Mouse (Mus musculus) kidney, adult 2 months (tissue): ENCODE data around the gene Olfr1205. TPM values are rescaled to one million over a fixed set of nuclear protein-coding genes. Genes with fewer than 3 reads are reported as not detected.

Experiments used
- DNase-seq: peaks from one replicate; pipeline ENCODE4 v3.0.0; 2021
- H3K27ac ChIP-seq: fragments of 200-500 bp; 2 replicates; pipeline ENCODE4 v1.5.1; 2012; ENCODE audit warnings: low read depth, low read length, control low read depth, inconsistent platforms; ENCODE audit not compliant: insufficient read depth
- H3K27me3 ChIP-seq: fragments of 200-500 bp; replicated peaks from 2 replicates; pipeline ENCODE4 v1.6.1; 2012; ENCODE audit warnings: mild to moderate bottlenecking, moderate library complexity, low read length, inconsistent platforms; ENCODE audit not compliant: control insufficient read depth, insufficient read depth
- H3K36me3 ChIP-seq: fragments of 200-500 bp; 2 replicates; pipeline ENCODE4 v1.6.1; 2012; ENCODE audit warnings: mild to moderate bottlenecking, moderate library complexity, low read length, inconsistent platforms; ENCODE audit not compliant: control insufficient read depth, insufficient read depth
- H3K4me1 ChIP-seq: fragments of 200-500 bp; 2 replicates; pipeline ENCODE4 v1.6.1; 2011; ENCODE audit warnings: low read length; ENCODE audit not compliant: control insufficient read depth, insufficient read depth
- H3K4me3 ChIP-seq: fragments of 200-500 bp; 2 replicates; pipeline ENCODE4 v1.5.1; 2011; ENCODE audit warnings: mild to moderate bottlenecking, low read depth, low read length, control low read depth; ENCODE audit not compliant: insufficient read depth
- CTCF ChIP-seq: fragments of 200-500 bp; conservative IDR thresholded peaks from 2 replicates; pipeline ENCODE4 v1.5.1; 2011; ENCODE audit warnings: low read depth, mild to moderate bottlenecking, control low read depth, low read length, moderate library complexity, mixed read lengths; ENCODE audit not compliant: insufficient read depth, insufficient read length
- POLR2A ChIP-seq: fragments of 200-500 bp; IDR thresholded peaks from one replicate; pipeline ENCODE4 v1.6.1; 2011; ENCODE audit warnings: low read depth, low read length, control low read depth
- WGBS: fragments of 180-500 bp; shearing (Covaris S2); methylation state at CpG from one replicate; pipeline ENCODE4 v1.1.7; 2018; 5-methylcytosine and 5-hydroxymethylcytosine counted together
- polyA plus RNA-seq: library from polyadenylated mRNA; depleted of rRNA; stranded (reverse); fragments of >200 nt; gene quantifications from 2 replicates; pipeline ENCODE4 v1.2.3, GENCODE M21; 2012; rRNA removed

The Olfr1205 gene
- polyA plus RNA-seq, result not detected in 2 replicates

GRCm38 (mm10) chr2:88829437-88829836 is at the start of gene Olfr1205:
Olfr1205 (plus strand) TSS chr2:88829737.
- DNase-seq, result no peak
- H3K27me3 ChIP-seq, result no peaks in the 10 kb centered on the region
- no peak within 1 kb of the TSS for H3K27ac ChIP-seq
- no peaks in the 10 kb centered on the region for H3K36me3 ChIP-seq
- no peaks in the 10 kb centered on the region for H3K4me1 ChIP-seq
- WGBS, result 82% methylated on average over 2 of the region's 2 CpGs
- no peak for TF ChIP-seq CTCF
- no peak within 1 kb of the TSS for H3K4me3 ChIP-seq

- no peaks in the 10 kb centered on the region for H3K4me1 ChIP-seq
- H3K27ac ChIP-seq, result no peak within 1 kb of the TSS
- TF ChIP-seq POLR2A (no peak), CTCF (no peak)
- no peak for DNase-seq
- H3K4me3 ChIP-seq, result no peak within 1 kb of the TSS
- no peaks in the 10 kb centered on the region for H3K27me3 ChIP-seq
- WGBS, result 80% methylated on average over 6 of the region's 6 CpGs
- no peaks in the 10 kb centered on the region for H3K36me3 ChIP-seq
Observed at GRCm38 (mm10) chr2:88792736-88793135, 36.8 kb upstream of the Olfr1205 start, which contains the start of gene Olfr1201. Olfr1201 (plus strand) TSS chr2:88793036.

DNA sequence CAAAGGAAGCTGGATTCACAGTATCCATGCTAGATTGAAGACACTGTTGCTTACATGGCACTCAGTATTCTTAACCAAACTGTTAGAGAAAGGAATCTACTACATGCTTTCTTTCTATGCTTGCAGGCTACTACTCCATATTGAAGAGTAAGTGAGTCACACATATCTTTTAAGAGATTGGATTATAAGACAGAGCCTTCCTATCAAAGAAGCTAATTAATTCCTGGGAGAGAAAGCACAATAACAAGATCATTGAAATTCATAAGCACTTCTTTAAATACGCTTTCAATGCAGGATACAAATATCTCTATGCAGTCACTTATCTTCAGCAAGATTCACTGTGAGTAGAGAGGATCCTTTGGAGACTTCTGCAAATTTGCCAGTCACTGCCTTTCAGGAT is 15.3 kb upstream of the Olfr1205 start, which contains the start of gene Olfr1202:
TSS of gene Olfr1202 (plus strand) at position 301 of the 400 bp plus-strand sequence.
- TF ChIP-seq CTCF, result no peak
- TF ChIP-seq POLR2A, result no peak
- no peaks in the 10 kb centered on the region for H3K36me3 ChIP-seq
- no peak for DNase-seq
- WGBS, result 67% methylated on average over 1 of the region's 1 CpGs
- H3K4me3 ChIP-seq, result no peak within 1 kb of the TSS
- no peaks in the 10 kb centered on the region for H3K27me3 ChIP-seq
- no peak within 1 kb of the TSS for H3K27ac ChIP-seq
- H3K4me1 ChIP-seq, result no peaks in the 10 kb centered on the region

DNA sequence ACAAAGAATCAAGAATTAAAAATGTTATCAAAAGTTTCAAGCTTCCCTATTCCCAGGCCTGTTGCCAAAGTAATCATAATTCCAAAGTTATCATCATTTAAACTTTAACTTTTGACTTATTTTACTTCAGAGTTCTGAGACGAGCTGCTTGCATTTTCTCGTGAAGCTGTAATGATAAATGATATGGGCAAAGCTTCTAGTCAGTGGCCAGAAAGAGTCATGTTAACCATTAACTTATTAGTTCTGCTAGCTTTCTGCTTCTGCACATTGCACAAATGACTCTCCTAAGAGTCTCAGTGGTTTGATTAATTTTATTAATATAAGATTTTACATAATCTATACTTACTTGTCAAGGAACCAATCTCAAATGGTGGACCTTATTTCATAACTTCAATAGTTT is 8.9 kb downstream of the Olfr1205 start:
- Histone ChIP-seq H3K36me3 (no peaks in the 10 kb centered on the region), H3K4me3 (no peak overlapping the region), H3K4me1 (no peaks in the 10 kb centered on the region), H3K27ac (no peak overlapping the region), H3K27me3 (no peaks in the 10 kb centered on the region)
- WGBS, result 35% methylated on average over 2 of the region's 2 CpGs
- TF ChIP-seq CTCF (no peak), POLR2A (no peak)
- no peak for DNase-seq

- TF ChIP-seq CTCF (no peak), POLR2A (no peak)
- no peak for DNase-seq
- 94% methylated on average over 1 of the region's 1 CpGs for WGBS
- no peak within 1 kb of the TSS for H3K27ac ChIP-seq
- H3K4me3 ChIP-seq, result no peak within 1 kb of the TSS
- H3K36me3 ChIP-seq, result no peaks in the 10 kb centered on the region
- no peaks in the 10 kb centered on the region for H3K27me3 ChIP-seq
- H3K4me1 ChIP-seq, result no peaks in the 10 kb centered on the region
Observed at GRCm38 (mm10) chr2:88848992-88849391, 19.5 kb downstream of the Olfr1205 start, which contains the start of gene Olfr1204. Olfr1204 (plus strand) TSS chr2:88849292.

GRCm38 (mm10) chr2:88862931-88863330 is 33.4 kb downstream of the Olfr1205 start, which contains the start of gene Olfr1206:
Olfr1206 (plus strand) TSS chr2:88863231.
- Histone ChIP-seq H3K27ac (no peak within 1 kb of the TSS), H3K36me3 (no peaks in the 10 kb centered on the region), H3K27me3 (no peaks in the 10 kb centered on the region), H3K4me1 (no peaks in the 10 kb centered on the region), H3K4me3 (no peak within 1 kb of the TSS)
- TF ChIP-seq CTCF (no peak), POLR2A (no peak)
- no peak for DNase-seq
- WGBS, result 84% methylated on average over 2 of the region's 2 CpGs

Other genes starting within 250 kb of the Olfr1205 start
- not detected in 2 replicates for gene Olfr1189, start 243.3 kb upstream of the Olfr1205 start, polyA plus RNA-seq
- gene Olfr1191-ps1, start 189.2 kb upstream of the Olfr1205 start, polyA plus RNA-seq, result not detected in 2 replicates
- gene Olfr1192-ps1, start 181.2 kb upstream of the Olfr1205 start, polyA plus RNA-seq, result not detected in 2 replicates
- not detected in 2 replicates for gene Olfr1193, start 154.1 kb upstream of the Olfr1205 start, polyA plus RNA-seq
- not detected in 2 replicates for gene Olfr1195, start 140.6 kb upstream of the Olfr1205 start, polyA plus RNA-seq
- gene Olfr1196, start 125.1 kb upstream of the Olfr1205 start, polyA plus RNA-seq, result not detected in 2 replicates
- not detected in 2 replicates for gene Olfr1197, start 97.4 kb upstream of the Olfr1205 start, polyA plus RNA-seq
- not detected in 2 replicates for gene Olfr1198, start 78.4 kb upstream of the Olfr1205 start, polyA plus RNA-seq
- not detected in 2 replicates for gene Olfr1199, start 69.3 kb upstream of the Olfr1205 start, polyA plus RNA-seq
- not detected in 2 replicates for gene Olfr1200, start 59.2 kb upstream of the Olfr1205 start, polyA plus RNA-seq
- gene Olfr1201, start 36.7 kb upstream of the Olfr1205 start, polyA plus RNA-seq, result not detected in 2 replicates
- gene Olfr1202, start 15.2 kb upstream of the Olfr1205 start, polyA plus RNA-seq, result not detected in 2 replicates
- not detected in 2 replicates for gene Olfr1204, start 19.6 kb downstream of the Olfr1205 start, polyA plus RNA-seq
- gene Olfr1206, start 33.5 kb downstream of the Olfr1205 start, polyA plus RNA-seq, result not detected in 2 replicates
- gene Olfr1208, start 72.6 kb downstream of the Olfr1205 start, polyA plus RNA-seq, result not detected in 2 replicates
- not detected in 2 replicates for gene Olfr1209, start 85.4 kb downstream of the Olfr1205 start, polyA plus RNA-seq
- not detected in 2 replicates for gene Olfr1211, start 108.4 kb downstream of the Olfr1205 start, polyA plus RNA-seq
- gene Olfr1212, start 124.2 kb downstream of the Olfr1205 start, polyA plus RNA-seq, result not detected in 2 replicates
- not detected in 2 replicates for gene Gm13762, start 150.5 kb downstream of the Olfr1205 start, polyA plus RNA-seq
- gene Olfr1214, start 162.9 kb downstream of the Olfr1205 start, polyA plus RNA-seq, result not detected in 2 replicates
- gene Olfr1215, start 177.2 kb downstream of the Olfr1205 start, polyA plus RNA-seq, result not detected in 2 replicates
- not detected in 2 replicates for gene Olfr1216, start 188.6 kb downstream of the Olfr1205 start, polyA plus RNA-seq
- not detected in 2 replicates for gene Olfr1217, start 202.3 kb downstream of the Olfr1205 start, polyA plus RNA-seq
- gene Olfr1218, start 231.4 kb downstream of the Olfr1205 start, polyA plus RNA-seq, result not detected in 2 replicates